Mouse (Mus musculus) lung, postnatal 0 days (tissue): ENCODE results near the gene Tpcn1.

Experiments
- CTCF ChIP-seq: IDR thresholded peaks from 2 replicates; pipeline ENCODE4 v1.5.1; 2016; ENCODE audit warnings: antibody characterized with exemption, mild to moderate bottlenecking
- EP300 ChIP-seq: IDR thresholded peaks from 2 replicates; pipeline ENCODE4 v1.6.1; 2016; ENCODE audit warnings: antibody characterized with exemption, mild to moderate bottlenecking, control low read depth

GRCm38 (mm10) chr5:120516221-120516984 lies 72.1 kb downstream of the Tpcn1 start:
- TF ChIP-seq CTCF (no peak), EP300 (no peak)
